Mouse (Mus musculus): ENCODE measurements around the gene 1190007I07Rik. TPM values are rescaled to one million over a fixed set of nuclear protein-coding genes. Genes with fewer than 3 reads are reported as not detected.

The 1190007I07Rik gene
- 37.2 and 38.2 TPM in 2 replicates for polyA plus RNA-seq (2014; fragmentation: Nextera tagmentation; extraction: Ambion mirVana)

DNA sequence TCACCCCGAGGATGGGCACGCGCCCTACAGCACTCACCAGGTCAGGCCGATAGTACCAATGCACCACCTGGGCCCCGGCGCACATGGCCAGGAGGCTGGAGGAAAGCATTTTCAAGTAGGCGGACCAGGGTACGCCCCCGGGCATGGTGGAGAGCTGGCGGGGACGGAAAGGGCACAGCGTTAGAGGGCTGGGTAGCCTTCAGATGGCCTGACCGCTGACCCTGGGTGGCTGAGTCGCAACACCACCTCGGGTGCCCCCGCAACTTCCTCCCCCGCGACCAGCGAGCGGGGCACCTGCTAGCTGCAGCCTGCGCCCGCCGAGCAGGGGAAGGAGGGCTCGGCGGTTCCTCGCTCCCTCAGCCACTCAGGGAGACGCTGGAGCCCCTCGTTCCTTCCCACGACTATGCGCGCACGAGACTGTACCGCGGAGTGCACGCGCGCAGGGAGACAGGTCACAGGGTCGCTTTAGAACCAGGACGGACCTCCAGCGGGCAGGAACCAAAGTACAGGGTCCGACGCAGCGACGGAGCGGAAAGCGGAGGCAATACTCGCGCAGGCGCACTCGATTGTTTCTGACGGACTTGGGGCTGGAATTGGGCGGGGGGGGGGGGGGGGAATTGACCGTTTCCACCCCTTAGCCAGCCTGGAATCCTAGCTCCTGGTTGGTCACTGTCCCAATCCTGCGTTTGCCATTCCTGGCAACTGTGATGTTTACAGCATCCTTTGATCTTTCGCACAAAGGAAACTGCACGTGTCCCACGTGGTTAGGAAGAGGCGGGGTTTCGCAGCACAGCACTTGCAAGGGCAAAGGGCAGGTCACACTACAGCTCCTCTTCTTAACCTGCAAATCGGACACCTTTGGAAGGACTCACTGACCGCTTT is at the start of gene 1190007I07Rik:
Gene 1190007I07Rik (minus strand): TSS at position 558 of the 882 bp plus-strand sequence.
- no peaks in the 10 kb centered on the region for H3K27me3 ChIP-seq (ENCODE audit: control insufficient read depth, insufficient read depth, low read length)
- H3K4me1 ChIP-seq (ENCODE audit: control insufficient read depth, insufficient read depth, low read length): peaks cover 4% of the 10 kb centered on the region; the same call in 1 of the 2 replicates
- WGBS (ENCODE audit: insufficient replicate concordance): under 1% methylated on average over 61 of the region's 61 CpGs
- peak; percentile 85 for ATAC-seq (replicated peaks; ENCODE audit: insufficient number of reproducible peaks, low FRiP score, low TSS enrichment)
- H3K4me2 ChIP-seq: peak within 1 kb of the TSS; percentile 71
- H3K9ac ChIP-seq (ENCODE audit: low read depth, low read length): peak within 1 kb of the TSS; percentile 83
- H3K36me3 ChIP-seq (ENCODE audit: control insufficient read depth, insufficient read depth, low read length): no peaks in the 10 kb centered on the region
- no peaks in the 10 kb centered on the region for H3K9me3 ChIP-seq (replicated peaks; ENCODE audit: control insufficient read depth, low read length)
- peak within 1 kb of the TSS; percentile 76 for H3K4me3 ChIP-seq (ENCODE audit: low read depth, low read length)
- peak within 1 kb of the TSS; percentile 71 for H3K27ac ChIP-seq (ENCODE audit: low read depth, low read length)

DNA sequence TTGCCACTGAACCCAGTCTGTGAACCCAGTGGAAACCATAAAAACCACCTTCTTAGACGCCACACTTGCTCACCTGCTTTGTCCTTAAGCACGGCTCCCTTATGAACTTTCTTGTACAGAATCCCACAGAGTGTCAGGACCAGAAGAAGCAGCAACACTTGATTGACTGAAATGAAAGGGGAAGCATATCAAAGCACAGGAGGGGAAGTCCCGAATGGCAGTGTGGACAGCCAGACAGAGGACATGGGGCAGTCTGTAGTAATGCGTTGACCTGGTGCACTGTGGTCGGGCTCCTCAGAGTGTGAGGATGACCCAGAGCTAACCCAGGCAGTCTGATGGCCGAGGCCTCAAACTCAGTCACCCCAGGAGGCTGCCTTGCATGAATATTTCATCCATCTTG is 47.2 kb upstream of the 1190007I07Rik start:
- Histone ChIP-seq H3K4me2 (no peak overlapping the region), H3K4me1 (ENCODE audit: control insufficient read depth, insufficient read depth, low read length) (peaks cover 4% of the 10 kb centered on the region; the same call in 1 of the 2 replicates), H3K9ac (ENCODE audit: low read depth, low read length) (no peak overlapping the region), H3K4me3 (ENCODE audit: low read depth, low read length) (no peak overlapping the region), H3K27ac (ENCODE audit: low read depth, low read length) (no peak overlapping the region), H3K36me3 (ENCODE audit: control insufficient read depth, insufficient read depth, low read length) (no peaks in the 10 kb centered on the region), H3K27me3 (ENCODE audit: control insufficient read depth, insufficient read depth, low read length) (0 out of 2 replicates have a peak, but pooled peaks cover 2% of the 10 kb centered on the region), H3K9me3 (replicated peaks; ENCODE audit: control insufficient read depth, low read length) (no peaks in the 10 kb centered on the region)
- ATAC-seq (replicated peaks; ENCODE audit: insufficient number of reproducible peaks, low FRiP score, low TSS enrichment): no peak
- 61% methylated on average over 6 of the region's 6 CpGs for WGBS (ENCODE audit: insufficient replicate concordance)

DNA sequence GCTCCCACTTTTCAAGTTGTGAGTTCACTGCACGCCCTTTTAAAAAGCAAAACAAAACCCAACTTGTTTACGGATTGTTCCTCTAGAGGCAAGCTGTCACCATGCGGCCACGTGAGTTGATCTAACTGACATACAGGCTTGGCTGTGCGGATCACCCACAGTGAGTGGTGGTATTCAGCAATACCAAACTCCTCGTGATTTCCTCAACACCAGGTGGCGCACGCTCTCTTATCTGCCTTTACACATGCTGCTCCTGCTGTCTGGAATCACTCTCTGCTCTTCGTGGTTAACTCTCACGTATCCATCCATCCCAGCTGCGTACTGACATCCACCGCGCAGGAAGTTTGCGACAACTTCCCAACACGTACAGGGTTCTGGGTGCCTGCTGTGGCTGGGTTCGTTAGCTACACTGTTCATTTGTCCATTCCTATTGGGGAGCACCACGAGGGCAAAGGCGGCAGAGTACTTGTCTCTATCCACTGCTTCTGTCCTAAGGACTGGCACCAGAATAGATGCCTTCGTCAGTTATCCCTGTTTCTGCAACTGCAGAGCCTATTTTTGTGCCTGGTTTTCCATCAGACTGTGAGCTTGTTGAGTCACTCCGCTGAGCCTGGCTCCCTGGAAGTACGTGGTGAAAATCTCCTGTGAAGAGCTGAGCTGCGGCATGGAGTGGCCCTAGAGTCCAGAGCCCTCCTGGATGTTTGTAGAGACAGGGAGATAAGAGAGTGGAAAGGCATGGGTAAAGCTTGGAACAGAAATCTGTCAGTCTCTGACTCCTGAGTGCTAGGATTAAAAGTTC is 43.6 kb upstream of the 1190007I07Rik start:
- peak; percentile 65 for ATAC-seq (replicated peaks; ENCODE audit: insufficient number of reproducible peaks, low FRiP score, low TSS enrichment)
- H3K27me3 ChIP-seq (ENCODE audit: control insufficient read depth, insufficient read depth, low read length): 0 out of 2 replicates have a peak, but pooled peaks cover 2% of the 10 kb centered on the region
- H3K36me3 ChIP-seq (ENCODE audit: control insufficient read depth, insufficient read depth, low read length): no peaks in the 10 kb centered on the region
- peak overlapping the region; percentile 61 for H3K4me2 ChIP-seq
- peaks cover 4% of the 10 kb centered on the region; the same call in 1 of the 2 replicates for H3K4me1 ChIP-seq (ENCODE audit: control insufficient read depth, insufficient read depth, low read length)
- 13% methylated on average over 22 of the region's 22 CpGs for WGBS (ENCODE audit: insufficient replicate concordance)
- H3K4me3 ChIP-seq (ENCODE audit: low read depth, low read length): peak overlapping the region; percentile 27
- no peaks in the 10 kb centered on the region for H3K9me3 ChIP-seq (replicated peaks; ENCODE audit: control insufficient read depth, low read length)
- H3K9ac ChIP-seq (ENCODE audit: low read depth, low read length): 0 out of 2 replicates have a peak overlapping the region, but pooled peaks have one; percentile 43
- H3K27ac ChIP-seq (ENCODE audit: low read depth, low read length): no peak overlapping the region

DNA sequence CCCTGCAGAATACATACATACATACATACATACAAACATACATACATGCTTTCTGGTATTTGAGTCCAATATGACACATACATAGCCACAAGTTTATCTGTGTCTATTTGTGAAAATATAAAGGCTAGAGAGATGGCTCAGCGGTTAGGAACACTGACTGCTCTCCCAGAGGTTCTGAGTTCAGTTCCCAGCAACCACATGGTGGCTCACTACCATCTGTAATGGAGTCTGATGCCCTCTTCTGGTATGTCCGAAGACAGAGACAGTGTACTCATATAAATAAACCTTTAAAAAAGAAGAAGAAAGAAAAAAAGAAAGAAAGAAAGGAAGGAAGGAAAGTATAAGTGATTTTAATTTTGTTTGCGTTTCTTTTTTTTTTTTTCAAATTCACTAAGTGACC is 42.9 kb upstream of the 1190007I07Rik start:
- WGBS (ENCODE audit: insufficient replicate concordance): 63% methylated on average over 3 of the region's 3 CpGs
- H3K4me3 ChIP-seq (ENCODE audit: low read depth, low read length): no peak overlapping the region
- H3K9ac ChIP-seq (ENCODE audit: low read depth, low read length): no peak overlapping the region
- no peak overlapping the region for H3K27ac ChIP-seq (ENCODE audit: low read depth, low read length)
- H3K9me3 ChIP-seq (replicated peaks; ENCODE audit: control insufficient read depth, low read length): no peaks in the 10 kb centered on the region
- H3K4me1 ChIP-seq (ENCODE audit: control insufficient read depth, insufficient read depth, low read length): peaks cover 4% of the 10 kb centered on the region; the same call in 1 of the 2 replicates
- ATAC-seq (replicated peaks; ENCODE audit: insufficient number of reproducible peaks, low FRiP score, low TSS enrichment): no peak
- H3K4me2 ChIP-seq: no peak overlapping the region
- H3K27me3 ChIP-seq (ENCODE audit: control insufficient read depth, insufficient read depth, low read length): 0 out of 2 replicates have a peak, but pooled peaks cover 2% of the 10 kb centered on the region
- no peaks in the 10 kb centered on the region for H3K36me3 ChIP-seq (ENCODE audit: control insufficient read depth, insufficient read depth, low read length)

DNA sequence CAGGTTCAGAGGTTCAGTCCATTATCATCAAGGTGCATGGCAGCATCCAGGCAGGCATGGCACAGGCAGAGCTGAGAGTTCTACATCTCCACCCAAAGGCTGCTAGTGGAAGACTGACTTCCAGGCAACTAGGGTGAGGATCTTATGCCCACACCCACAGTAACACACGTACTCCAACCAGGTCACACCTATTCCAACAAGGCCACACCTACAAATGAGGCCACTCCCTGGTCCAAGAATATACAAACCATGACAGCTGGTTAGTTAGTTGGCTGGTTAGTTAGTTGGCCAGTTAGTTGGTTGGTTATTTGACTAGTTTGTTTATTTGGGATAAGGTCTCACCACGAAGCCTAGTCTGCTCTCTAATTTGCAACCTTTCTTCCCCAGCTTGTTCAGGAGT is 40.3 kb upstream of the 1190007I07Rik start:
- Histone ChIP-seq H3K4me3 (ENCODE audit: low read depth, low read length) (no peak overlapping the region), H3K4me2 (no peak overlapping the region), H3K9me3 (replicated peaks; ENCODE audit: control insufficient read depth, low read length) (no peaks in the 10 kb centered on the region), H3K4me1 (ENCODE audit: control insufficient read depth, insufficient read depth, low read length) (peaks cover 4% of the 10 kb centered on the region; the same call in 1 of the 2 replicates), H3K36me3 (ENCODE audit: control insufficient read depth, insufficient read depth, low read length) (no peaks in the 10 kb centered on the region), H3K27me3 (ENCODE audit: control insufficient read depth, insufficient read depth, low read length) (no peaks in the 10 kb centered on the region), H3K27ac (ENCODE audit: low read depth, low read length) (no peak overlapping the region), H3K9ac (ENCODE audit: low read depth, low read length) (no peak overlapping the region)
- no peak for ATAC-seq (replicated peaks; ENCODE audit: insufficient number of reproducible peaks, low FRiP score, low TSS enrichment)
- 79% methylated on average over 2 of the region's 2 CpGs for WGBS (ENCODE audit: insufficient replicate concordance)

DNA sequence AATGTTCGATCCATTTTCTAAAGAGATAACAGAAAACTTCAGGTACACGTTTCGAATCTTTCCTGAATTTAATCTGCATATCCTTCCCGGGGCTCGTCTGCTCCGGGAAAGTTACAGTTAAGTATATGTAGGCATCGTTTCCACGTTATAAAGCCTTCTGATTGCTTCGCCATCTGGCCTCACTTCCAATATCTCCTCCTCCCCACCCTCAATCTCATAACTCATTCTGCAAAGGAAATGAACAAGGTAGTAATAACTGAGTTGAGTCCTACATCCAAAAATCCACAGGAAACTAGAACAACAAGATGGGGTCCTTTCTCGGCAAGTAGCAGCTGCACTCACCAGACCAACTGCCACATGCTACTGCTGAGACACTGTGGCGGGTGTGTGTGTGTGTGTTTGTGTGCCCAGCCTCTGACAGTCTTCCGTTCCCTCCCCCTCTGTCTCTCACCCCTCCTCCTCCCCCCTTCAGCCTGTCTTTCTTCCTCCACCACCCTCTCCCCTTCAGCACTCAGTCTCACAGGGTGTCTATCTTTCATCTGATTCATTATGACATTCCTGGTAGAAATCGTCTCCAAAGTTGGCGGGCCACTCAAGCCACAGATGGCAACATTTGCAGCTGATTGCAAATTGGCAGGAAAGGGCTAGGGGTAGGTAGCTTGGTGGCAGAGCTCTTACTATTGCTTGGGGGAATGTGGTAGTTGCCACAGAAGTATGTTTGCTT is 39.4 kb upstream of the 1190007I07Rik start:
- no peaks in the 10 kb centered on the region for H3K9me3 ChIP-seq (replicated peaks; ENCODE audit: control insufficient read depth, low read length)
- peaks cover 4% of the 10 kb centered on the region; the same call in 1 of the 2 replicates for H3K4me1 ChIP-seq (ENCODE audit: control insufficient read depth, insufficient read depth, low read length)
- ATAC-seq (replicated peaks; ENCODE audit: insufficient number of reproducible peaks, low FRiP score, low TSS enrichment): no peak
- no peak overlapping the region for H3K9ac ChIP-seq (ENCODE audit: low read depth, low read length)
- no peak overlapping the region for H3K4me2 ChIP-seq
- WGBS (ENCODE audit: insufficient replicate concordance): 75% methylated on average over 14 of the region's 14 CpGs
- H3K27me3 ChIP-seq (ENCODE audit: control insufficient read depth, insufficient read depth, low read length): no peaks in the 10 kb centered on the region
- no peak overlapping the region for H3K27ac ChIP-seq (ENCODE audit: low read depth, low read length)
- no peak overlapping the region for H3K4me3 ChIP-seq (ENCODE audit: low read depth, low read length)
- no peaks in the 10 kb centered on the region for H3K36me3 ChIP-seq (ENCODE audit: control insufficient read depth, insufficient read depth, low read length)

DNA sequence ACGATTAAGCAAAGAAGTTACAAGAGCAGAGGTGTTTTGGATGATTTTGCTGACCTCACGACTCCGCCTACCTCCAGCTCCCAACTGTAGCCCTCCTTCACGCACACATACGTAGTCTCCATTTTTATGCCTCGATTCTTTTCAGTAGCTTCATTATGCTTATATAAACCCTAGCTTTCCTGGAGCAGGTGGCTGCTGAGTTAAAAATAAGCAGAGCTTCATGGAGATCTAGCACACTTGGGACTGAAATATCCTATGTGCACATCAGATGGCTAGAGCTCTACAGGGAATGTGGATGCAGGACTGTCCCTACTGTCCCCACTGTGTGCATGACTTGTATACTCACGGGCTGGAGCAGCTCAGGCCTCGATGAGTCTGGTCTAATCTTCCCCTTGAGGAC is 38.8 kb upstream of the 1190007I07Rik start:
- no peak overlapping the region for H3K27ac ChIP-seq (ENCODE audit: low read depth, low read length)
- no peak for ATAC-seq (replicated peaks; ENCODE audit: insufficient number of reproducible peaks, low FRiP score, low TSS enrichment)
- H3K27me3 ChIP-seq (ENCODE audit: control insufficient read depth, insufficient read depth, low read length): no peaks in the 10 kb centered on the region
- no peaks in the 10 kb centered on the region for H3K9me3 ChIP-seq (replicated peaks; ENCODE audit: control insufficient read depth, low read length)
- peaks cover 3% of the 10 kb centered on the region; the same call in 1 of the 2 replicates for H3K4me1 ChIP-seq (ENCODE audit: control insufficient read depth, insufficient read depth, low read length)
- H3K9ac ChIP-seq (ENCODE audit: low read depth, low read length): no peak overlapping the region
- H3K4me3 ChIP-seq (ENCODE audit: low read depth, low read length): no peak overlapping the region
- 83% methylated on average over 8 of the region's 8 CpGs for WGBS (ENCODE audit: insufficient replicate concordance)
- H3K36me3 ChIP-seq (ENCODE audit: control insufficient read depth, insufficient read depth, low read length): no peaks in the 10 kb centered on the region
- no peak overlapping the region for H3K4me2 ChIP-seq

DNA sequence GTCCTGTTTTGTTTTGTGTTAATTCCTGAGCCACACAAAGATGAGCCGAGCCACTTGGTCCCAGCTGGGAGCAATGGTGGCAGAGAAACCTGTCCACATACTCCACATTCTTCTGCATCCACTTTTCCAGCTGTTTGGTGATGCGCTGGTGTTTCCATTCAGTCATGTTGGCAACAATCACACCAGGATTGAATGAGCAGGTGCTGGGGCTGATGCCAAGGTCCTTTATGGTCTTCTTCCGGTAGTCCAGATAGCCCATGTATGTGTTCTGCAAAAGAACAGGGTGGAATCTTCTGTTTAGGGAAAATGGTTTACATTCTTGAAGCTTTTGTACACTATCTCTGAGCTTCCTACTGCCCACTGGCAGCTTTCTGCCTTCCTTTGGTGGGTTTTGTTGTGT is 31.6 kb upstream of the 1190007I07Rik start:
- Histone ChIP-seq H3K27me3 (ENCODE audit: control insufficient read depth, insufficient read depth, low read length) (no peaks in the 10 kb centered on the region), H3K4me1 (ENCODE audit: control insufficient read depth, insufficient read depth, low read length) (no peaks in the 10 kb centered on the region), H3K4me2 (no peak overlapping the region), H3K36me3 (ENCODE audit: control insufficient read depth, insufficient read depth, low read length) (peaks cover 11% of the 10 kb centered on the region; the same call in 1 of the 2 replicates), H3K9ac (ENCODE audit: low read depth, low read length) (no peak overlapping the region), H3K27ac (ENCODE audit: low read depth, low read length) (no peak overlapping the region), H3K4me3 (ENCODE audit: low read depth, low read length) (no peak overlapping the region), H3K9me3 (replicated peaks; ENCODE audit: control insufficient read depth, low read length) (no peaks in the 10 kb centered on the region)
- WGBS (ENCODE audit: insufficient replicate concordance): 80% methylated on average over 3 of the region's 3 CpGs
- no peak for ATAC-seq (replicated peaks; ENCODE audit: insufficient number of reproducible peaks, low FRiP score, low TSS enrichment)
